Mouse (Mus musculus): ENCODE measurements at regions not wholly inside any gene's neighbourhood (a gene's known extent, or its start where the extent isn't known, plus 50 kb on each side); places are given as distances from the start of the nearest gene placed in this dataset.

DNA sequence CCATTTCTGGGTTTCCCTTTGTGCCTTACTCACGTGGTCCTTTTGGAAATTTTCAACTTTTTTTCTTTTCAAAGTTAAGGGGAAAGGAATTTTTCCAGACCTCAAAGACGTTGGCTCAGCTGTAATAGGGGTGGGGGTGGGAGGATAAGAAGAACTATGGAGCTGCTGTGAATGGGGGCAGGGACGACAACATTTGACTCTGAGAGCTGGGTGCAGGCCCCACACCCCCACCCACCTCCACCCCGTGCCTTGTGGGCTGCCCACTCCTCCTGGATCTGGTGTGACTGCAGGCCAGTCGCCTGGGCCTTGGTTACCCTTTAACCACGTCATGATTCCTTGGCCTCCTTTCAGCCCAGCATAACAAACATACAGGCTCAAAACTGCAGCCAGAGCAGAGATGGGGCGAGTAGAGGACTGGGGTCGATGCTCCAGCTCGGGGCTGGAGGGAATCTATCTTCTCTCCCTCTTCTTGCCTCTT is 110.6 kb upstream of the Mgme1 start:
- H3K4me1 ChIP-seq (ENCODE audit: control insufficient read depth, insufficient read depth, insufficient read length, low read length), result peaks cover 14% of the 10 kb centered on the region
- 0 out of 2 replicates have a peak overlapping the region, but pooled peaks have one; percentile 8 for H3K27ac ChIP-seq (ENCODE audit: insufficient read depth, low read depth, low read length)
- no peaks in the 10 kb centered on the region for H3K27me3 ChIP-seq (ENCODE audit: control insufficient read depth, insufficient read depth, low read length)
- no peak overlapping the region for H3K4me3 ChIP-seq (ENCODE audit: low read depth, low read length)
- WGBS, result 50% methylated on average over 9 of the region's 9 CpGs
- no peaks in the 10 kb centered on the region for H3K36me3 ChIP-seq (ENCODE audit: control insufficient read depth, insufficient read depth, low read length)
- TF ChIP-seq CTCF (IDR thresholded peaks at IDR 0.05; ENCODE audit: extremely low read depth, insufficient read length, insufficient replicate concordance, low read depth, low read length) (no peak), POLR2A (IDR thresholded peaks at IDR 0.05; ENCODE audit: low read depth, low read length) (no peak)

DNA sequence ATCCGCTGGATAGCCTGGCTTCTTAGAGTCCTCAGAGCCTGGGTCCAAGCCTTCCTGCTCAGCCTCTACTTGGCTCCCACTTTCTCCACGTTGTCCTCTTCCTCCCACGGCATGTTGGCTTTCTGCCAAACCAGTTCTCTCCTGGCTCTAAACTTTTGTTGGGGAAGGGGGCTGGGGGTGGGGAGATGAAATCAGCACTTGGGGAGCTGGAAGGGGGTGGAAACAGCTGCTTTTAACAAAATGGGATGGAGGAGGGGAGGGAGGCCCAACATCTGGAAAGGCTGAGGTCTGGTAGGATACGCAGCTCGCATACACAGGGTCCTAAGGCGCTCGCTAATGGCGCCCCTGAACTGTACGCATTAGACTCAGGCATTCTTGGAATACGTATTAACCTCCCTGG is 110.0 kb upstream of the Mgme1 start:
- H3K36me3 ChIP-seq (ENCODE audit: control insufficient read depth, insufficient read depth, low read length), result no peaks in the 10 kb centered on the region
- H3K4me1 ChIP-seq (ENCODE audit: control insufficient read depth, insufficient read depth, insufficient read length, low read length), result peaks cover 14% of the 10 kb centered on the region
- H3K4me3 ChIP-seq (ENCODE audit: low read depth, low read length), result no peak overlapping the region
- H3K27me3 ChIP-seq (ENCODE audit: control insufficient read depth, insufficient read depth, low read length), result no peaks in the 10 kb centered on the region
- WGBS, result 67% methylated on average over 10 of the region's 10 CpGs
- TF ChIP-seq CTCF (IDR thresholded peaks at IDR 0.05; ENCODE audit: extremely low read depth, insufficient read length, insufficient replicate concordance, low read depth, low read length) (no peak), POLR2A (IDR thresholded peaks at IDR 0.05; ENCODE audit: low read depth, low read length) (no peak)
- no peak overlapping the region; the same call in 1 of the 2 replicates for H3K27ac ChIP-seq (ENCODE audit: insufficient read depth, low read depth, low read length)

DNA sequence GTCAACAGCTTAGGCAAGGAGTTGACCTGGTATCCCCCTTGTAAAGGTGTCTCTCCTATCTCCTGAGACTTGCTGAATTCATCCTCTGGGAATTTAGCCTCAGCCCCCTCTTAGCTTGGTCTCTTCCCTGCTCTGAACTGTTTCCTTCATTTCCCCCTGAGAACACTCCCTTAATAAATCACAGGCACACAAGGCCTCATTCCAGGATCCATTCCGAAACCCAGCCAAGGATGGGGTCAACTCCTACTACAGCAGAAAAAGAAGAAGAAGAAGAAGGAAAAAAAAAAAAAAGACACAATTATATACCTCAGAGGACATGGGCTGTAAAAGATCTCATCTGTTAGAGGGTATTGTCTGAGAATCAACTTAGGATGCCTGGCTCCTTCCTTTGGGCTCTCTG is 108.6 kb upstream of the Mgme1 start:
- H3K4me1 ChIP-seq (ENCODE audit: control insufficient read depth, insufficient read depth, insufficient read length, low read length), result peaks cover 16% of the 10 kb centered on the region
- no peaks in the 10 kb centered on the region for H3K27me3 ChIP-seq (ENCODE audit: control insufficient read depth, insufficient read depth, low read length)
- no peak overlapping the region for H3K27ac ChIP-seq (ENCODE audit: insufficient read depth, low read depth, low read length)
- no peaks in the 10 kb centered on the region for H3K36me3 ChIP-seq (ENCODE audit: control insufficient read depth, insufficient read depth, low read length)
- H3K4me3 ChIP-seq (ENCODE audit: low read depth, low read length), result no peak overlapping the region
- WGBS, result 96% methylated on average over 1 of the region's 1 CpGs
- TF ChIP-seq POLR2A (IDR thresholded peaks at IDR 0.05; ENCODE audit: low read depth, low read length) (no peak), CTCF (IDR thresholded peaks at IDR 0.05; ENCODE audit: extremely low read depth, insufficient read length, insufficient replicate concordance, low read depth, low read length) (no peak)

DNA sequence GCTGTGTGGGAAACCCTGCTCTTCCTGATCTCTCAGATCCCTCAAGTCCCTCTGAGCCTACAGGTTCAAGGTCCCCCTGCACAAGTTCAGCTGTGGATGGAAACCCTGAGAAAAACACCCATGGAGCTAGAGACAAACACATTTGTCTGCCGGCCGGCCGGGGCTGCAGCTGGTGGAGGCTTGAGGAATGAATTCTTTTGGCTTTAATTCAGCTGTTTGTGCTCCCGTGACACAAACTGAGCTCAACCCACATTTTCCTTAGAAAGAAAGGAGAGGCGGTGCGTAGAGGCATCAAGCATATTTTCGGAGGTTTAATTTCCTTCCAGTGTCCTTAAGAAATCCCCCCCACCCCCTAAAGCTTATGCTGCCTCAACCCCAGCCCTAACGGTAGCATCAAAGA is 106.4 kb upstream of the Mgme1 start:
- Histone ChIP-seq H3K36me3 (ENCODE audit: control insufficient read depth, insufficient read depth, low read length) (no peaks in the 10 kb centered on the region), H3K4me3 (ENCODE audit: low read depth, low read length) (no peak overlapping the region), H3K4me1 (ENCODE audit: control insufficient read depth, insufficient read depth, insufficient read length, low read length) (peaks cover 23% of the 10 kb centered on the region), H3K27me3 (ENCODE audit: control insufficient read depth, insufficient read depth, low read length) (no peaks in the 10 kb centered on the region), H3K27ac (ENCODE audit: insufficient read depth, low read depth, low read length) (peak overlapping the region; percentile 73)
- TF ChIP-seq POLR2A (IDR thresholded peaks at IDR 0.05; ENCODE audit: low read depth, low read length) (no peak), CTCF (IDR thresholded peaks at IDR 0.05; ENCODE audit: extremely low read depth, insufficient read length, insufficient replicate concordance, low read depth, low read length) (no peak)
- WGBS, result 62% methylated on average over 8 of the region's 8 CpGs

DNA sequence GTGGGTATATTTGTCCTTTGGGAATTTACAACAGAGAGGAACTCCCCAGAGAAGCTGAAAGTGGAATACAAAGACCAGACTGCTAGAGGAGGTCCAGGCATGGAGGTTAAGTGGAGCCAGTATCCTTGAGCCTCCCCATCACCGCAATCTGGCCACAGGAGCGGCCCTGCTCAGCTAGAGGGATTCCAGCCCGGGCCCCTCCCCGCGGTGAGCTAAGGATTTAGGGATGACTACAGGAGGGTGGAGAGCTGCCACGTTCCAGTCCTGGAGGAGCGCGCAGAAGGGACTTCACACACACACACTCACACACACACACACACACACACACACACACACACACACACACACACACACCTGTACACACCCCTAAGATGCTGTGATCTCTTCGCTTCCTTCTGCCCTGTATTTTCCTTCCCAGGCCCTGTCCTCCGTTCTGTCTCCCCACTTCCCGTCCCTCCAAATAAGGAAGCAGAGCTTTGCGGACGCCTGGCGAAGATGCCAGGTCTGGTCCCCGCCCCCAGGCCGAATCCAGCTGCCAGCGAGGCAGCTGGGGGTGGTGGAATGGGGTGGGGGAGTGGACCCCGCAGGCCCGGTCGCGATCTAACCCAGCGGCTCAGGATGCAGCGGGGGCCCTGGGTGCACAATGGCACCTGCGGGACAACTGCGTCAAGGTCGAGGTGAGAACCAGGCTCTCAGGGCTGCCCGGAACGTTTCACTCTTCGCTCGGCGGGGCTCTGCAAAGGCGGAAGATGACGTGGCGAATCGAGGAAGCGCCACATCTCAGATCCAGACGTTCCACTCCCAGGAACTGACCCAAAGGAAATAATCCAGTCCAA is 105.3 kb upstream of the Mgme1 start:
- Histone ChIP-seq H3K27ac (ENCODE audit: insufficient read depth, low read depth, low read length) (peak overlapping the region; percentile 99), H3K27me3 (ENCODE audit: control insufficient read depth, insufficient read depth, low read length) (no peaks in the 10 kb centered on the region), H3K4me1 (ENCODE audit: control insufficient read depth, insufficient read depth, insufficient read length, low read length) (peaks cover 29% of the 10 kb centered on the region), H3K4me3 (ENCODE audit: low read depth, low read length) (peak overlapping the region; percentile 87), H3K36me3 (ENCODE audit: control insufficient read depth, insufficient read depth, low read length) (no peaks in the 10 kb centered on the region)
- TF ChIP-seq CTCF (IDR thresholded peaks at IDR 0.05; ENCODE audit: extremely low read depth, insufficient read length, insufficient replicate concordance, low read depth, low read length), result no peak
- peak; percentile 72 for TF ChIP-seq POLR2A (IDR thresholded peaks at IDR 0.05; ENCODE audit: low read depth, low read length)
- under 1% methylated on average over 37 of the region's 37 CpGs for WGBS

DNA sequence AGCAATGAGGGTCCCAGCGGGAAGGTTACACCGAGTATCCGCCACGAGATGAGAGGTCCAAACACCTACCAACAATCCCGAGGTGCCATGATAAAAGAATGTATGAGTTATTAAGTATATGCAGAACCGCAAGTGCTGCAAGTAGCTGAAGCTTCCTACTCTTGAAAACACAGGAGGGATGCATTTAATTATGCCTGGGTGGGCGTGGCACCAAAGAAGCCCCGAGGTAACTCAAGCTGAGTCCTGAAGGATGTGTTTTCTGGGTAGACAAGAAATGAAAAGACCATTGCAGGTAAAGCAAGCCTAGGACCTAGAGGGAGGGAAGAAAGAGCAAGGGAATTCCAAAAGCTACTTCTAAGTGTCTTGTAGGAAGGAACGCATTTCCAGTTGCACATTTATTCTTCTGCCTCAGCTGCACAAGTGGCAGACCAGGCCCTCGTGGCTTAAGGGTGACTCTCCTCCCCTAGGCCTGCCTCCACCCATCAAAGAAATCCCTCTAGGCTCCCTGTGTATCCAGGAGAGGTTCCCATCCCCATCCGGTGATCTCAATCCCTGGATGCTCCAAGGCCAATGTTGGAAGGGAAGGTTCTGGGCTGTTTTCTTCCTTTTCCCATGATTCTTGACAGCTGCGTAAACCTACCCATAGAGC is 104.2 kb upstream of the Mgme1 start:
- TF ChIP-seq POLR2A (IDR thresholded peaks at IDR 0.05; ENCODE audit: low read depth, low read length) (no peak), CTCF (IDR thresholded peaks at IDR 0.05; ENCODE audit: extremely low read depth, insufficient read length, insufficient replicate concordance, low read depth, low read length) (no peak)
- 27% methylated on average over 12 of the region's 12 CpGs for WGBS

DNA sequence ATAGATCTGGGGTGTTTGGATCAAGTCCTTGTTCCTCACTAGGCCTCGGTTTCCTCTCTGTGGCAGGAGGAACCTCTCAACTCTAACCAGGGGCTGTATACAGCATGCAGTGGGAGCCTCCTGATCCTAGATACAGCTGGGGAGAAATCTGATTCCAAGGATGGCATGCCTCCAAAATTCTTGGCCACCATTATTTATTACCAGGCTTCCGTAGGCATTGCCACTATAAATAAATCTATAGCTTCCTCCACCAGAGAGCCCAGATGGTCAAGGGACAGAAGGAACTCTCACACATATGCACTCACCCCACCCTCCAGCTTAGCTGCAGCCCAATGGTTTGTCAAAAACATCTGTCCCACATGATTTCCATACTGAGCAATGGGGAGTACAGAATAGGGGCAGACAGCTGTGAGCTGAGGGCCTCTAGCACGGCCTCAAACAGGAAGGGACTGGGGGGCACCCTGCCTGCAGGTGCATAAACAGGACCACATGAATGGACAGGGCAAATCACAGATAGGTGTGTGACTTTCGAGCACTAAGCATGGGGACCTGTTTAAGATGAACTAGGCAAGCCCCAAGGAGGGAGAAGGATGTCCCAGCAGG is 100.8 kb upstream of the Mgme1 start:
- TF ChIP-seq POLR2A (IDR thresholded peaks at IDR 0.05; ENCODE audit: low read depth, low read length) (no peak), CTCF (IDR thresholded peaks at IDR 0.05; ENCODE audit: extremely low read depth, insufficient read length, insufficient replicate concordance, low read depth, low read length) (no peak)
- Histone ChIP-seq H3K27me3 (ENCODE audit: control insufficient read depth, insufficient read depth, low read length) (no peaks in the 10 kb centered on the region), H3K4me1 (ENCODE audit: control insufficient read depth, insufficient read depth, insufficient read length, low read length) (peaks cover 42% of the 10 kb centered on the region), H3K4me3 (ENCODE audit: low read depth, low read length) (no peak overlapping the region), H3K36me3 (ENCODE audit: control insufficient read depth, insufficient read depth, low read length) (no peaks in the 10 kb centered on the region), H3K27ac (ENCODE audit: insufficient read depth, low read depth, low read length) (peak overlapping the region; percentile 77)
- WGBS, result 17% methylated on average over 4 of the region's 4 CpGs

More for the DNA sequence above, 104.2 kb upstream of the Mgme1 start:
- peak overlapping the region; percentile 87 for H3K4me3 ChIP-seq (ENCODE audit: low read depth, low read length)
- no peaks in the 10 kb centered on the region for H3K27me3 ChIP-seq (ENCODE audit: control insufficient read depth, insufficient read depth, low read length)
- peak overlapping the region; percentile 99 for H3K27ac ChIP-seq (ENCODE audit: insufficient read depth, low read depth, low read length)
- H3K4me1 ChIP-seq (ENCODE audit: control insufficient read depth, insufficient read depth, insufficient read length, low read length), result peaks cover 37% of the 10 kb centered on the region
- H3K36me3 ChIP-seq (ENCODE audit: control insufficient read depth, insufficient read depth, low read length), result no peaks in the 10 kb centered on the region

Data from small intestine, adult 2 months (tissue).